Mouse (Mus musculus) lung, postnatal 36 days (tissue): ENCODE data around the gene Aebp2.
"Not testable (repeated sequence)": the region's sequence is repeated elsewhere in the genome, so short reads cannot be mapped to it uniquely, and the experiment has no call there.

Experiments used
- DNase-seq: peaks from one replicate; pipeline ENCODE4 v3.0.0; 2022; ENCODE audit warnings: mixed read lengths

Aebp2 gene

GRCm38 (mm10) chr6:140622391-140623225 is at the start of gene Aebp2:
Gene Aebp2 (plus strand): TSS chr6:140622663.
- DNase-seq: no peak

- DNase-seq: no peak
These were observed 47.5 kb upstream of the Aebp2 start for GRCm38 (mm10) chr6:140574943-140575342.

GRCm38 (mm10) chr6:140576133-140576532 is 46.3 kb upstream of the Aebp2 start:
- DNase-seq: no peak

GRCm38 (mm10) chr6:140576961-140577821 is 45.3 kb upstream of the Aebp2 start:
- DNase-seq: peak; percentile 50

GRCm38 (mm10) chr6:140577822-140578170 is 44.7 kb upstream of the Aebp2 start:
- no peak for DNase-seq

GRCm38 (mm10) chr6:140578985-140579384 is 43.5 kb upstream of the Aebp2 start:
- DNase-seq: not testable (repeated sequence)

GRCm38 (mm10) chr6:140580170-140580569 is 42.3 kb upstream of the Aebp2 start:
- DNase-seq: no peak

GRCm38 (mm10) chr6:140586714-140587259 is 35.7 kb upstream of the Aebp2 start:
- no peak for DNase-seq

- no peak for DNase-seq
These were observed 31.1 kb upstream of the Aebp2 start for GRCm38 (mm10) chr6:140591331-140591730.

- DNase-seq: no peak
These were observed 29.8 kb upstream of the Aebp2 start for GRCm38 (mm10) chr6:140592713-140593112.

- peak; percentile 80 for DNase-seq
These were observed 28.9 kb upstream of the Aebp2 start for GRCm38 (mm10) chr6:140593420-140594170.

GRCm38 (mm10) chr6:140595551-140595950 is 26.9 kb upstream of the Aebp2 start:
- DNase-seq: not testable (repeated sequence)

GRCm38 (mm10) chr6:140597381-140598329 is 24.8 kb upstream of the Aebp2 start:
- no peak for DNase-seq

GRCm38 (mm10) chr6:140598516-140598915 is 23.9 kb upstream of the Aebp2 start:
- DNase-seq: no peak

- no peak for DNase-seq
These were observed 23.1 kb upstream of the Aebp2 start for GRCm38 (mm10) chr6:140599337-140599736.

GRCm38 (mm10) chr6:140600671-140601070 is 21.8 kb upstream of the Aebp2 start:
- DNase-seq: not testable (repeated sequence)

GRCm38 (mm10) chr6:140601175-140601574 is 21.3 kb upstream of the Aebp2 start:
- no peak for DNase-seq

GRCm38 (mm10) chr6:140603228-140603944 is 19.1 kb upstream of the Aebp2 start:
- DNase-seq: no peak

- DNase-seq: not testable (repeated sequence)
These were observed 17.3 kb upstream of the Aebp2 start for GRCm38 (mm10) chr6:140605173-140605572.

GRCm38 (mm10) chr6:140605732-140606131 is 16.7 kb upstream of the Aebp2 start:
- no peak for DNase-seq

GRCm38 (mm10) chr6:140606534-140606933 is 15.9 kb upstream of the Aebp2 start:
- DNase-seq: no peak
